Mouse (Mus musculus) liver (tissue): ENCODE measurements around the gene Sparcl1.

Source experiments
- DNase-seq: peaks from one replicate; pipeline ENCODE4 v3.0.0-alpha.2; 2020; ENCODE audit warnings: mixed read lengths

Gene Sparcl1

GRCm38 (mm10) chr5:104109516-104109915, 4.0 kb downstream of the Sparcl1 start:
- DNase-seq = no peak

GRCm38 (mm10) chr5:104108879-104109369, 4.6 kb downstream of the Sparcl1 start:
- DNase-seq = no peak

- no peak for DNase-seq
These were observed 5.2 kb downstream of the Sparcl1 start for GRCm38 (mm10) chr5:104108127-104108875.

- DNase-seq = no peak
These were observed 9.4 kb downstream of the Sparcl1 start for GRCm38 (mm10) chr5:104104111-104104510.

GRCm38 (mm10) chr5:104103171-104103570, 10.4 kb downstream of the Sparcl1 start:
- DNase-seq = no peak

GRCm38 (mm10) chr5:104101678-104102531, 11.6 kb downstream of the Sparcl1 start:
- no peak for DNase-seq

- no peak for DNase-seq
These were observed 17.2 kb downstream of the Sparcl1 start for GRCm38 (mm10) chr5:104096078-104096938.

- DNase-seq = no peak
These were observed 18.0 kb downstream of the Sparcl1 start for GRCm38 (mm10) chr5:104095416-104096077.

- DNase-seq = no peak
These were observed 23.8 kb downstream of the Sparcl1 start for GRCm38 (mm10) chr5:104089751-104090150.

GRCm38 (mm10) chr5:104085366-104085765, 28.2 kb downstream of the Sparcl1 start:
- no peak for DNase-seq

GRCm38 (mm10) chr5:104080736-104081135, 32.8 kb downstream of the Sparcl1 start:
- no peak for DNase-seq

GRCm38 (mm10) chr5:104077508-104077907, 36.0 kb downstream of the Sparcl1 start, which contains the start of gene Gm17660:
Gm17660 (minus strand) TSS chr5:104077608.
- DNase-seq = no peak

GRCm38 (mm10) chr5:104076361-104076760, 37.2 kb downstream of the Sparcl1 start:
- DNase-seq = no peak

- peak; percentile 76 for DNase-seq
These were observed 39.1 kb downstream of the Sparcl1 start for GRCm38 (mm10) chr5:104074388-104074787.

- DNase-seq = no peak
These were observed 39.9 kb downstream of the Sparcl1 start for GRCm38 (mm10) chr5:104073602-104074001.

GRCm38 (mm10) chr5:104072272-104072886, 41.2 kb downstream of the Sparcl1 start:
- no peak for DNase-seq

GRCm38 (mm10) chr5:104071048-104071447, 42.5 kb downstream of the Sparcl1 start:
- no peak for DNase-seq

GRCm38 (mm10) chr5:104068751-104069150, 44.8 kb downstream of the Sparcl1 start:
- peak; percentile 30 for DNase-seq

- DNase-seq = peak; percentile 81
These were observed 50.6 kb downstream of the Sparcl1 start for GRCm38 (mm10) chr5:104062773-104063551.

GRCm38 (mm10) chr5:104061936-104062772, 51.4 kb downstream of the Sparcl1 start:
- DNase-seq = no peak
